Comparison of ENCODE assay signal across 13 mouse cellular contexts in genomic region chr15:84942647-84943285, GRCm38 (mm10). TPM values are rescaled to one million over a fixed set of nuclear protein-coding genes. Genes with fewer than 3 reads are reported as not detected.
DNase-seq lines count a peak whose midpoint lies in the region; ATAC-seq lines count a peak whose summit lies in the region.
"Had no signal": no experiment of that assay in that cellular context is flagged by ENCODE, and none has a peak within 500 bp of the region (broad histone marks: within the 10 kb centered on the region; RNA-seq: fewer than 3 reads in every experiment).

No protein-coding gene starts in this region.

- DNase-seq in frontal cortex, adult 2 months (ENCODE audit: extremely low spot score in 1 of 2, low spot score in 1 of 2) = peak; percentile 38 to 63
- DNase-seq in frontal cortex, postnatal 25 days (ENCODE audit: low spot score in 2 of 2) = no peak
- DNase-seq in limb, embryonic 10.5 days (ENCODE audit: low spot score) = no peak
- peak; percentile 23 for DNase-seq in lung, postnatal 14 days
- no peak for DNase-seq in cerebellum, adult 8-10 months
- no peak for DNase-seq in thymus, postnatal 4 days
- DNase-seq: cerebellum, postnatal 36 days; kidney, postnatal 14 days; liver, embryonic 13.5 days; midbrain, embryonic 14.5 days had no signal

- H3K27me3 ChIP-seq in limb, embryonic 15.5 days = no peaks in the 10 kb centered on the region
- H3K27me3 ChIP-seq in limb, embryonic 10.5 days (ENCODE audit: low read depth, poor library complexity, severe bottlenecking) = no peaks in the 10 kb centered on the region
- H3K27me3 ChIP-seq in heart, embryonic 14.5 days (ENCODE audit: control insufficient read depth, insufficient read depth, low read length) = no peaks in the 10 kb centered on the region
- H3K27me3 ChIP-seq: liver, embryonic 13.5 days had no signal

- no peak for ATAC-seq in limb, embryonic 15.5 days (ENCODE audit: insufficient number of reproducible peaks, low FRiP score, low TSS enrichment, low read depth)
- 0 out of 2 replicates have a peak, but pooled peaks have one; percentile 26 for ATAC-seq in heart, embryonic 14.5 days (ENCODE audit: insufficient number of reproducible peaks, insufficient read depth, low FRiP score, low read depth)

- no peak overlapping the region for H3K9ac ChIP-seq in limb, embryonic 15.5 days
- no peak overlapping the region for H3K9ac ChIP-seq in heart, embryonic 14.5 days (ENCODE audit: low read length)
- H3K9ac ChIP-seq: liver, embryonic 13.5 days had no signal

- no peaks in the 10 kb centered on the region for H3K4me1 ChIP-seq in limb, embryonic 15.5 days
- H3K4me1 ChIP-seq in limb, embryonic 10.5 days = no peaks in the 10 kb centered on the region
- H3K4me1 ChIP-seq in heart, embryonic 14.5 days (ENCODE audit: control insufficient read depth in 2 of 2, insufficient read depth in 2 of 2, low read length in 2 of 2) = peaks cover 0 to 11% of the 10 kb centered on the region in 2 experiments; a peak in 2 of 4 replicates
- H3K4me1 ChIP-seq: liver, embryonic 13.5 days had no signal

- H3K9me3 ChIP-seq in limb, embryonic 15.5 days = no peaks in the 10 kb centered on the region
- no peaks in the 10 kb centered on the region for H3K9me3 ChIP-seq in limb, embryonic 10.5 days (replicated peaks)
- H3K9me3 ChIP-seq in heart, embryonic 14.5 days (ENCODE audit: control insufficient read depth, low read length) = no peaks in the 10 kb centered on the region
- H3K9me3 ChIP-seq: liver, embryonic 13.5 days had no signal

- peaks cover 59% of the 10 kb centered on the region for H3K36me3 ChIP-seq in limb, embryonic 15.5 days
- H3K36me3 ChIP-seq in limb, embryonic 10.5 days = peaks cover 70% of the 10 kb centered on the region
- H3K36me3 ChIP-seq in heart, embryonic 14.5 days (ENCODE audit: control insufficient read depth, insufficient read depth, low read length) = peaks cover 57% of the 10 kb centered on the region

- 72% methylated on average over 11 of the region's 11 CpGs for WGBS in limb, embryonic 15.5 days
- 82% methylated on average over 11 of the region's 11 CpGs for WGBS in limb, embryonic 10.5 days
- WGBS in heart, embryonic 14.5 days = 58% methylated on average over 11 of the region's 11 CpGs

- H3K27ac ChIP-seq in limb, embryonic 15.5 days = 0 out of 2 replicates have a peak overlapping the region, but pooled peaks have one; percentile 17
- H3K27ac ChIP-seq in limb, embryonic 10.5 days = no peak overlapping the region
- H3K27ac ChIP-seq in heart, embryonic 14.5 days (replicated peaks in 1 of 2; ENCODE audit: control insufficient read depth in 1 of 2, insufficient read depth in 1 of 2, low read depth in 2 of 2, low read length in 2 of 2) = no peak overlapping the region
- H3K27ac ChIP-seq: liver, embryonic 13.5 days had no signal

- no peak overlapping the region for H3K4me3 ChIP-seq in limb, embryonic 15.5 days
- no peak overlapping the region for H3K4me3 ChIP-seq in limb, embryonic 10.5 days
- no peak overlapping the region for H3K4me3 ChIP-seq in heart, embryonic 14.5 days (ENCODE audit: control insufficient read depth in 1 of 2, insufficient read depth in 1 of 2, low read depth in 1 of 2, low read length in 2 of 2)
- H3K4me3 ChIP-seq: erythroblast, embryonic 14.5 days; liver, embryonic 13.5 days had no signal

- H3K4me2 ChIP-seq in limb, embryonic 15.5 days = no peak overlapping the region
- H3K4me2 ChIP-seq in heart, embryonic 14.5 days (ENCODE audit: low read length) = no peak overlapping the region
- H3K4me2 ChIP-seq: liver, embryonic 13.5 days had no signal

RNA-seq across cellular contexts. Expression of gene Nup50, which starts 19.6 kb away (rescaled TPM):
- polyA plus RNA-seq in frontal cortex, adult 2 months (2012; rRNA removed) = 13.9 and 14.7 TPM in 2 replicates
- polyA plus RNA-seq in limb, embryonic 15.5 days (2015; fragmentation: Nextera tagmentation; extraction: Ambion mirVana) = 29.2 and 31.4 TPM in 2 replicates
- 67.9 and 69.1 TPM in 2 replicates for polyA plus RNA-seq in limb, embryonic 10.5 days (2016; fragmentation: Nextera tagmentation; extraction: Ambion mirVana)
- 20.4 TPM in 2 replicates for polyA plus RNA-seq in heart, embryonic 14.5 days (2014; fragmentation: Nextera tagmentation; extraction: Ambion mirVana)

RNA-seq across cellular contexts. Expression of gene Gm29666, which starts 22.9 kb away (rescaled TPM):
- polyA plus RNA-seq in frontal cortex, adult 2 months (2012; rRNA removed) = 2.2 and 2.5 TPM in 2 replicates
- polyA plus RNA-seq in limb, embryonic 15.5 days (2015; fragmentation: Nextera tagmentation; extraction: Ambion mirVana) = 0.42 and 0.60 TPM in 2 replicates
- 1.2 and 1.3 TPM in 2 replicates for polyA plus RNA-seq in limb, embryonic 10.5 days (2016; fragmentation: Nextera tagmentation; extraction: Ambion mirVana)
- polyA plus RNA-seq in heart, embryonic 14.5 days (2014; fragmentation: Nextera tagmentation; extraction: Ambion mirVana) = 0.30 and 0.32 TPM in 2 replicates

RNA-seq across cellular contexts. Expression of gene 5031439G07Rik, which starts 45.6 kb away (rescaled TPM):
- 59.7 and 61.2 TPM in 2 replicates for polyA plus RNA-seq in frontal cortex, adult 2 months (2012; rRNA removed)
- polyA plus RNA-seq in limb, embryonic 15.5 days (2015; fragmentation: Nextera tagmentation; extraction: Ambion mirVana) = 8.1 and 8.7 TPM in 2 replicates
- polyA plus RNA-seq in limb, embryonic 10.5 days (2016; fragmentation: Nextera tagmentation; extraction: Ambion mirVana) = 9.7 and 10.1 TPM in 2 replicates
- polyA plus RNA-seq in heart, embryonic 14.5 days (2014; fragmentation: Nextera tagmentation; extraction: Ambion mirVana) = 9.4 and 9.9 TPM in 2 replicates

Comparison
In these comparisons a context has a peak if more than half of its experiments do, and no peak if none do; other contexts are left out.
1. DNase-seq: peak in frontal cortex, adult 2 months (2 of 2) and lung, postnatal 14 days (single experiment); none in frontal cortex, postnatal 25 days (0 of 2), limb, embryonic 10.5 days (single experiment), cerebellum, adult 8-10 months (single experiment) and thymus, postnatal 4 days (single experiment).